9 mouse cellular contexts compared by ENCODE assay signal in genomic region chr9:108785416-108785815, GRCm38 (mm10). TPM values are rescaled to one million over a fixed set of nuclear protein-coding genes. Genes with fewer than 3 reads are reported as not detected.
DNase-seq lines count a peak whose midpoint lies in the region; ATAC-seq and TF ChIP-seq lines count a peak whose summit lies in the region.
"Had no signal": no experiment of that assay in that cellular context is flagged by ENCODE, and none has a peak within 500 bp of the region (broad histone marks: within the 10 kb centered on the region; RNA-seq: fewer than 3 reads in every experiment).

No protein-coding gene starts in this region.

- H3K4me3 ChIP-seq in heart, embryonic 16.5 days (ENCODE audit: low read length) = peak overlapping the region; percentile 97
- H3K4me3 ChIP-seq in heart, adult 2 months = no peak overlapping the region
- H3K4me3 ChIP-seq in intestine, embryonic 15.5 days (replicated peaks) = 0 out of 2 replicates have a peak overlapping the region, but pooled peaks have one; percentile 84
- H3K4me3 ChIP-seq in neural tube, embryonic 11.5 days (ENCODE audit: low read depth, low read length) = peak overlapping the region; percentile 94

- H3K36me3 ChIP-seq in heart, embryonic 16.5 days (ENCODE audit: control insufficient read depth, insufficient read depth) = peaks cover 2% of the 10 kb centered on the region; the same call in 1 of the 2 replicates
- peaks cover 28% of the 10 kb centered on the region for H3K36me3 ChIP-seq in heart, adult 2 months (ENCODE audit: control insufficient read depth, insufficient read depth, low read length)
- H3K36me3 ChIP-seq in intestine, embryonic 15.5 days = 0 out of 2 replicates have a peak, but pooled peaks cover 2% of the 10 kb centered on the region
- H3K36me3 ChIP-seq in neural tube, embryonic 11.5 days (ENCODE audit: control insufficient read depth, insufficient read depth, low read length) = no peaks in the 10 kb centered on the region

- H3K9ac ChIP-seq in heart, embryonic 16.5 days (ENCODE audit: low read length) = peak overlapping the region; percentile 11; the same call in 1 of the 2 replicates
- H3K9ac ChIP-seq in heart, adult 2 months (ENCODE audit: low read depth, low read length) = no peak overlapping the region
- H3K9ac ChIP-seq in intestine, embryonic 15.5 days = no peak overlapping the region
- H3K9ac ChIP-seq in neural tube, embryonic 11.5 days (ENCODE audit: low read length) = no peak overlapping the region

- peaks cover 5% of the 10 kb centered on the region for H3K79me2 ChIP-seq in heart, adult 2 months (replicated peaks; ENCODE audit: control insufficient read depth, insufficient read depth, low read length)

- ATAC-seq in heart, embryonic 16.5 days (replicated peaks; ENCODE audit: extremely low read depth, insufficient read depth, low FRiP score) = no peak
- ATAC-seq in intestine, embryonic 15.5 days = no peak
- ATAC-seq in neural tube, embryonic 11.5 days (ENCODE audit: insufficient read depth, low FRiP score, low TSS enrichment) = no peak
- ATAC-seq in cerebellum, adult (ENCODE audit: insufficient number of reproducible peaks, low FRiP score, low TSS enrichment) = no peak

- no peak overlapping the region for H3K27ac ChIP-seq in heart, embryonic 16.5 days (ENCODE audit: low read length)
- H3K27ac ChIP-seq in heart, adult 2 months = no peak overlapping the region; the same call in 1 of the 2 replicates
- H3K27ac ChIP-seq in intestine, embryonic 15.5 days = no peak overlapping the region
- 0 out of 2 replicates have a peak overlapping the region, but pooled peaks have one; percentile 1 for H3K27ac ChIP-seq in neural tube, embryonic 11.5 days (ENCODE audit: low read depth, low read length)

- no peak for TF ChIP-seq POLR2A in heart, adult 2 months (IDR thresholded peaks at IDR 0.05; ENCODE audit: insufficient read depth, low read depth, low read length)

- no peak for TF ChIP-seq EP300 in heart, adult 2 months (IDR thresholded peaks at IDR 0.05; ENCODE audit: insufficient read depth, low read depth, low read length)

- intact Hi-C loops in heart, adult 2 months (cut with DNase I) = loop anchor here (1.0 kb wide), 1 partner anchor 22 kb away; no protein-coding TSS in a partner anchor

- peaks cover 41% of the 10 kb centered on the region for H3K4me1 ChIP-seq in heart, embryonic 16.5 days (ENCODE audit: control insufficient read depth, insufficient read depth, low read length)
- H3K4me1 ChIP-seq in heart, adult 2 months (ENCODE audit: control insufficient read depth, insufficient read depth, low read length) = peaks cover 15% of the 10 kb centered on the region
- H3K4me1 ChIP-seq in intestine, embryonic 15.5 days (replicated peaks) = peaks cover 31% of the 10 kb centered on the region
- peaks cover 31% of the 10 kb centered on the region for H3K4me1 ChIP-seq in neural tube, embryonic 11.5 days (ENCODE audit: control insufficient read depth, insufficient read depth, low read length)

- no peak for TF ChIP-seq CTCF in heart, adult 2 months (IDR thresholded peaks at IDR 0.05)

- peak overlapping the region; percentile 67 for H3K4me2 ChIP-seq in heart, embryonic 16.5 days (ENCODE audit: low read depth, low read length)
- peak overlapping the region; percentile 66 for H3K4me2 ChIP-seq in intestine, embryonic 15.5 days (replicated peaks)
- H3K4me2 ChIP-seq in neural tube, embryonic 11.5 days (ENCODE audit: low read depth) = peak overlapping the region; percentile 72

- H3K27me3 ChIP-seq in heart, embryonic 16.5 days (ENCODE audit: control insufficient read depth, insufficient read depth, low read length) = no peaks in the 10 kb centered on the region
- no peaks in the 10 kb centered on the region for H3K27me3 ChIP-seq in heart, adult 2 months (ENCODE audit: control insufficient read depth, insufficient read depth, low read length)
- H3K27me3 ChIP-seq in intestine, embryonic 15.5 days (replicated peaks) = no peaks in the 10 kb centered on the region
- H3K27me3 ChIP-seq in neural tube, embryonic 11.5 days (ENCODE audit: control insufficient read depth, insufficient read depth, low read length) = no peaks in the 10 kb centered on the region

- no peaks in the 10 kb centered on the region for H3K9me3 ChIP-seq in heart, embryonic 16.5 days (replicated peaks; ENCODE audit: control insufficient read depth, low read length)
- H3K9me3 ChIP-seq in intestine, embryonic 15.5 days = no peaks in the 10 kb centered on the region
- H3K9me3 ChIP-seq in neural tube, embryonic 11.5 days (ENCODE audit: control insufficient read depth, low read length) = no peaks in the 10 kb centered on the region
- H3K9me3 ChIP-seq: G1E had no signal

- DNase-seq in heart, adult 2 months = no peak
- DNase-seq in embryo, embryonic 9.5 days (ENCODE audit: extremely low spot score) = peak; percentile 60
- peak; percentile 47 for DNase-seq in neural tube, embryonic 11.5 days (ENCODE audit: low spot score)
- no peak for DNase-seq in spleen, adult 18-20 months
- DNase-seq in layer of hippocampus, postnatal 36 days = no peak

RNA-seq across cellular contexts. Expression of gene Ip6k2, which starts 1.8 kb away (rescaled TPM):
- polyA plus RNA-seq in heart, embryonic 16.5 days (2015; fragmentation: Nextera tagmentation; extraction: Ambion mirVana) = 27.2 and 31.0 TPM in 2 replicates
- total RNA-seq in heart, adult 2 months (2021) = 10 to 100 TPM; 19.2 to 20.6 TPM
- 22.3 and 25.7 TPM in 2 replicates for polyA plus RNA-seq in heart, adult 2 months (2012; rRNA removed)
- polyA plus RNA-seq in intestine, embryonic 15.5 days (2015; fragmentation: Nextera tagmentation; extraction: Ambion mirVana) = 62.6 and 65.0 TPM in 2 replicates
- 121 and 129 TPM in 2 replicates for polyA plus RNA-seq in neural tube, embryonic 11.5 days (2014; fragmentation: Nextera tagmentation; extraction: Ambion mirVana)
- 100 to 1,000 TPM; 233 to 259 TPM for total RNA-seq in layer of hippocampus, postnatal 36 days (2021)

RNA-seq across cellular contexts. Expression of gene Nckipsd, which starts 22.8 kb away (rescaled TPM):
- 10.0 and 14.5 TPM in 2 replicates for polyA plus RNA-seq in heart, embryonic 16.5 days (2015; fragmentation: Nextera tagmentation; extraction: Ambion mirVana)
- total RNA-seq in heart, adult 2 months (2021) = 1 to 10 TPM; 7.8 to 8.9 TPM
- polyA plus RNA-seq in heart, adult 2 months (2012; rRNA removed) = 16.8 and 19.6 TPM in 2 replicates
- polyA plus RNA-seq in intestine, embryonic 15.5 days (2015; fragmentation: Nextera tagmentation; extraction: Ambion mirVana) = 10.4 and 12.0 TPM in 2 replicates
- polyA plus RNA-seq in neural tube, embryonic 11.5 days (2014; fragmentation: Nextera tagmentation; extraction: Ambion mirVana) = 14.5 and 15.5 TPM in 2 replicates
- 10 to 100 TPM; 70.3 TPM for total RNA-seq in layer of hippocampus, postnatal 36 days (2021)

RNA-seq across cellular contexts. Expression of gene Celsr3, which starts 40.7 kb away (rescaled TPM):
- 0.05 and 0.13 TPM in 2 replicates for polyA plus RNA-seq in heart, embryonic 16.5 days (2015; fragmentation: Nextera tagmentation; extraction: Ambion mirVana)
- total RNA-seq in heart, adult 2 months (2021) = under 1 TPM; 0.02 to 0.03 TPM
- polyA plus RNA-seq in heart, adult 2 months (2012; rRNA removed) = 0.06 and 0.41 TPM in 2 replicates
- polyA plus RNA-seq in intestine, embryonic 15.5 days (2015; fragmentation: Nextera tagmentation; extraction: Ambion mirVana) = 0.64 and 1.3 TPM in 2 replicates
- polyA plus RNA-seq in neural tube, embryonic 11.5 days (2014; fragmentation: Nextera tagmentation; extraction: Ambion mirVana) = 6.7 and 8.9 TPM in 2 replicates
- total RNA-seq in layer of hippocampus, postnatal 36 days (2021) = 10 to 100 TPM; 60.6 to 73.4 TPM
- polyA plus RNA-seq: G1E had no signal

Comparison
In these comparisons a context has a peak if more than half of its experiments do, and no peak if none do; other contexts are left out.
1. DNase-seq: peak in embryo, embryonic 9.5 days (single experiment) and neural tube, embryonic 11.5 days (single experiment); none in heart, adult 2 months (0 of 2), spleen, adult 18-20 months (0 of 2) and layer of hippocampus, postnatal 36 days (0 of 2).
2. Peak in every context shown above with its lines, with median percentiles within 50 percentile points of each other: H3K4me2 ChIP-seq.